Mouse (Mus musculus) embryonic facial prominence, embryonic 13.5 days (tissue): ENCODE measurements around the gene Slco2b1. TPM values are rescaled to one million over a fixed set of nuclear protein-coding genes. Genes with fewer than 3 reads are reported as not detected.

Source experiments
- ATAC-seq: fragments of 200-750 bp; cut with Nextera tagmentation; 2 replicates; pipeline ENCODE4 v1.8.0; 2017; ENCODE audit warnings: low read depth; ENCODE audit not compliant: insufficient number of reproducible peaks, insufficient read depth, low FRiP score, low TSS enrichment
- H3K27ac ChIP-seq: fragments of 300-500 bp; sonication (generic); 2 replicates; pipeline ENCODE4 v1.5.1; 2015; ENCODE audit warnings: moderate library complexity, mild to moderate bottlenecking, inconsistent platforms
- H3K27me3 ChIP-seq: fragments of 300-500 bp; sonication (generic); 2 replicates; pipeline ENCODE4 v1.6.1; 2015; ENCODE audit warnings: mild to moderate bottlenecking, inconsistent platforms
- H3K36me3 ChIP-seq: fragments of 300-500 bp; sonication (generic); 2 replicates; pipeline ENCODE4 v1.6.1; 2015; ENCODE audit warnings: mild to moderate bottlenecking, inconsistent platforms
- H3K4me1 ChIP-seq: fragments of 300-500 bp; sonication (generic); 2 replicates; pipeline ENCODE4 v1.6.1; 2015; ENCODE audit warnings: inconsistent platforms
- H3K4me2 ChIP-seq: fragments of 300-500 bp; sonication (generic); 2 replicates; pipeline ENCODE4 v1.6.1; 2015; ENCODE audit warnings: moderate library complexity, mild to moderate bottlenecking, inconsistent platforms
- H3K4me3 ChIP-seq: fragments of 300-500 bp; sonication (generic); 2 replicates; pipeline ENCODE4 v1.5.1; 2015; ENCODE audit warnings: mild to moderate bottlenecking, inconsistent platforms
- H3K9ac ChIP-seq: fragments of 300-500 bp; sonication (generic); 2 replicates; pipeline ENCODE4 v1.6.1; 2015; ENCODE audit warnings: mild to moderate bottlenecking, inconsistent platforms
- H3K9me3 ChIP-seq: fragments of 300-500 bp; sonication (generic); 2 replicates; pipeline ENCODE4 v1.6.1; 2016; ENCODE audit warnings: inconsistent platforms
- WGBS: fragments of 180-500 bp; shearing (Covaris S2); methylation state at CpG from one replicate; pipeline ENCODE4 v1.1.7; 2015; ENCODE audit warnings: mixed read lengths; 5-methylcytosine and 5-hydroxymethylcytosine counted together
- polyA plus RNA-seq: library from polyadenylated mRNA; unstranded; fragments of >200 nt; fragmentation: Nextera tagmentation; extraction: Ambion mirVana; gene quantifications from 2 replicates; pipeline ENCODE4 v1.2.1, GENCODE M21; 2015

Slco2b1 gene
- polyA plus RNA-seq, 1 experiment from 2014 or later = 2.4 TPM

GRCm38 (mm10) chr7:99665731-99666452 is 45.2 kb downstream of the Slco2b1 start:
- Histone ChIP-seq H3K9ac (no peak overlapping the region), H3K27ac (no peak overlapping the region), H3K4me3 (no peak overlapping the region), H3K36me3 (no peaks in the 10 kb centered on the region), H3K4me1 (no peaks in the 10 kb centered on the region), H3K9me3 (no peaks in the 10 kb centered on the region), H3K27me3 (no peaks in the 10 kb centered on the region), H3K4me2 (no peak overlapping the region)
- 88% methylated on average over 10 of the region's 10 CpGs for WGBS
- no peak for ATAC-seq

GRCm38 (mm10) chr7:99664571-99665485 is 46.3 kb downstream of the Slco2b1 start:
- H3K4me1 ChIP-seq = no peaks in the 10 kb centered on the region
- H3K36me3 ChIP-seq = no peaks in the 10 kb centered on the region
- H3K27ac ChIP-seq = no peak overlapping the region; the same call in 1 of the 2 replicates
- no peak overlapping the region for H3K9ac ChIP-seq
- H3K27me3 ChIP-seq = no peaks in the 10 kb centered on the region
- 33% methylated on average over 11 of the region's 11 CpGs for WGBS
- no peak overlapping the region for H3K4me2 ChIP-seq
- H3K4me3 ChIP-seq = no peak overlapping the region
- ATAC-seq = no peak
- no peaks in the 10 kb centered on the region for H3K9me3 ChIP-seq

GRCm38 (mm10) chr7:99663507-99664220 is 47.5 kb downstream of the Slco2b1 start:
- no peak overlapping the region for H3K4me3 ChIP-seq
- no peak for ATAC-seq
- H3K4me2 ChIP-seq = no peak overlapping the region
- H3K27ac ChIP-seq = no peak overlapping the region
- no peaks in the 10 kb centered on the region for H3K4me1 ChIP-seq
- no peak overlapping the region for H3K9ac ChIP-seq
- no peaks in the 10 kb centered on the region for H3K36me3 ChIP-seq
- no peaks in the 10 kb centered on the region for H3K9me3 ChIP-seq
- WGBS = 80% methylated on average over 9 of the region's 9 CpGs
- H3K27me3 ChIP-seq = no peaks in the 10 kb centered on the region

- Histone ChIP-seq H3K9ac (no peak overlapping the region), H3K36me3 (no peaks in the 10 kb centered on the region), H3K27me3 (no peaks in the 10 kb centered on the region), H3K4me2 (no peak overlapping the region), H3K4me3 (no peak overlapping the region), H3K4me1 (no peaks in the 10 kb centered on the region), H3K9me3 (no peaks in the 10 kb centered on the region), H3K27ac (no peak overlapping the region)
- no peak for ATAC-seq
- 71% methylated on average over 2 of the region's 2 CpGs for WGBS
Measured at GRCm38 (mm10) chr7:99662311-99662710, 48.8 kb downstream of the Slco2b1 start.

- no peak for ATAC-seq
- H3K4me3 ChIP-seq = no peak overlapping the region
- 78% methylated on average over 14 of the region's 14 CpGs for WGBS
- peaks cover 3% of the 10 kb centered on the region; the same call in 1 of the 2 replicates for H3K27me3 ChIP-seq
- H3K27ac ChIP-seq = no peak overlapping the region
- no peak overlapping the region for H3K4me2 ChIP-seq
- H3K9me3 ChIP-seq = no peaks in the 10 kb centered on the region
- H3K4me1 ChIP-seq = no peaks in the 10 kb centered on the region
- no peak overlapping the region for H3K9ac ChIP-seq
- no peaks in the 10 kb centered on the region for H3K36me3 ChIP-seq
Measured at GRCm38 (mm10) chr7:99661571-99662230, 49.4 kb downstream of the Slco2b1 start.

- H3K27ac ChIP-seq = no peak overlapping the region
- H3K4me2 ChIP-seq = no peak overlapping the region
- H3K9me3 ChIP-seq = no peaks in the 10 kb centered on the region
- ATAC-seq = no peak
- H3K36me3 ChIP-seq = no peaks in the 10 kb centered on the region
- H3K4me1 ChIP-seq = no peaks in the 10 kb centered on the region
- H3K4me3 ChIP-seq = no peak overlapping the region
- no peak overlapping the region for H3K9ac ChIP-seq
- WGBS = 90% methylated on average over 9 of the region's 9 CpGs
- H3K27me3 ChIP-seq = peaks cover 3% of the 10 kb centered on the region; the same call in 1 of the 2 replicates
Measured at GRCm38 (mm10) chr7:99661071-99661470, 50.1 kb downstream of the Slco2b1 start.

- no peak overlapping the region for H3K4me3 ChIP-seq
- H3K4me2 ChIP-seq = no peak overlapping the region
- H3K9ac ChIP-seq = no peak overlapping the region
- no peak overlapping the region for H3K27ac ChIP-seq
- H3K36me3 ChIP-seq = no peaks in the 10 kb centered on the region
- no peaks in the 10 kb centered on the region for H3K4me1 ChIP-seq
- peaks cover 3% of the 10 kb centered on the region; the same call in 1 of the 2 replicates for H3K27me3 ChIP-seq
- 43% methylated on average over 12 of the region's 12 CpGs for WGBS
- no peaks in the 10 kb centered on the region for H3K9me3 ChIP-seq
- ATAC-seq = no peak
Measured at GRCm38 (mm10) chr7:99659379-99660029, 51.6 kb downstream of the Slco2b1 start.

GRCm38 (mm10) chr7:99654244-99654643 is 56.9 kb downstream of the Slco2b1 start:
- Histone ChIP-seq H3K4me3 (no peak overlapping the region), H3K4me2 (no peak overlapping the region), H3K27ac (no peak overlapping the region), H3K9ac (no peak overlapping the region), H3K36me3 (no peaks in the 10 kb centered on the region), H3K9me3 (no peaks in the 10 kb centered on the region), H3K4me1 (no peaks in the 10 kb centered on the region), H3K27me3 (peaks cover 3% of the 10 kb centered on the region; the same call in 1 of the 2 replicates)
- WGBS = 78% methylated on average over 11 of the region's 11 CpGs
- no peak for ATAC-seq

- no peak for ATAC-seq
- no peak overlapping the region for H3K27ac ChIP-seq
- no peak overlapping the region for H3K9ac ChIP-seq
- no peaks in the 10 kb centered on the region for H3K9me3 ChIP-seq
- H3K4me1 ChIP-seq = no peaks in the 10 kb centered on the region
- no peaks in the 10 kb centered on the region for H3K36me3 ChIP-seq
- no peaks in the 10 kb centered on the region for H3K27me3 ChIP-seq
- no peak overlapping the region for H3K4me3 ChIP-seq
- H3K4me2 ChIP-seq = no peak overlapping the region
- WGBS = 71% methylated on average over 4 of the region's 4 CpGs
Measured at GRCm38 (mm10) chr7:99649585-99649984, 61.6 kb downstream of the Slco2b1 start.

GRCm38 (mm10) chr7:99648623-99649022 is 62.5 kb downstream of the Slco2b1 start:
- no peak overlapping the region for H3K9ac ChIP-seq
- H3K9me3 ChIP-seq = no peaks in the 10 kb centered on the region
- ATAC-seq = no peak
- no peak overlapping the region for H3K27ac ChIP-seq
- WGBS = 4% methylated on average over 6 of the region's 6 CpGs
- no peak overlapping the region for H3K4me3 ChIP-seq
- no peak overlapping the region for H3K4me2 ChIP-seq
- no peaks in the 10 kb centered on the region for H3K27me3 ChIP-seq
- no peaks in the 10 kb centered on the region for H3K4me1 ChIP-seq
- no peaks in the 10 kb centered on the region for H3K36me3 ChIP-seq

GRCm38 (mm10) chr7:99644701-99645100 is 66.4 kb downstream of the Slco2b1 start:
- Histone ChIP-seq H3K36me3 (no peaks in the 10 kb centered on the region), H3K4me2 (no peak overlapping the region), H3K27ac (no peak overlapping the region), H3K27me3 (peaks cover 7% of the 10 kb centered on the region), H3K9ac (no peak overlapping the region), H3K4me1 (no peaks in the 10 kb centered on the region), H3K4me3 (no peak overlapping the region), H3K9me3 (no peaks in the 10 kb centered on the region)
- ATAC-seq = no peak
- WGBS = 77% methylated on average over 7 of the region's 7 CpGs
